Mouse (Mus musculus): Measurements from ENCODE around the gene Kif13a. TPM values are rescaled to one million over a fixed set of nuclear protein-coding genes. Genes with fewer than 3 reads are reported as not detected.

The Kif13a gene
- polyA plus RNA-seq, 1 experiment = 38.5 TPM

DNA sequence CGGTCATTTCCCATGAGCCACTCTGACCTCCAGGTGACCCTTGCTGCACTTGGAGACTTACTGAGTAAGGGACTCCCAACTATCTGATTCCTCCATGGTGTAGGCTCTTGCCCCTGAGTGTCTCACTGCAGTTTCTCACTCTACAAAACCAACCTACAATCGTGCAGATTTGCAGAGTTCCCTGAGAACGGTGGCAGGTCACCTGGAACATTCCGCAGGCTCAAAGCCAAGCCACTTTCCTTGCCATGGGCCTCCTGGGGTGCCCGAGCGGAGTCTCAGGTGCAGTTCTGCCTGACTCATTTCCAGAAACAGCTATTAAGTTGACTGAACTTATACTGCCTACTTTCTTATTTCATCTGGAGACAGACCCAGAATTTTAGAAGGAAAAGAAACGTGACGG lies 141.2 kb downstream of the Kif13a start:
- Histone ChIP-seq H3K27ac (ENCODE audit: insufficient read depth, low read length) (no peak overlapping the region), H3K4me1 (ENCODE audit: control insufficient read depth, insufficient read depth, low read length) (peaks cover 3% of the 10 kb centered on the region; the same call in 1 of the 2 replicates), H3K27me3 (ENCODE audit: control insufficient read depth, insufficient read depth, low read length) (no peaks in the 10 kb centered on the region), H3K4me3 (replicated peaks; ENCODE audit: insufficient read depth, low read depth, low read length) (no peak overlapping the region)
- peak; percentile 32 to 40 for DNase-seq
- WGBS = 32% methylated on average over 8 of the region's 8 CpGs
- TF ChIP-seq POLR2A (IDR thresholded peaks at IDR 0.05; ENCODE audit: borderline replicate concordance, insufficient read depth, low read length) (no peak), CTCF (IDR thresholded peaks at IDR 0.05; ENCODE audit: borderline replicate concordance, insufficient read depth, low read depth, low read length) (no peak)

DNA sequence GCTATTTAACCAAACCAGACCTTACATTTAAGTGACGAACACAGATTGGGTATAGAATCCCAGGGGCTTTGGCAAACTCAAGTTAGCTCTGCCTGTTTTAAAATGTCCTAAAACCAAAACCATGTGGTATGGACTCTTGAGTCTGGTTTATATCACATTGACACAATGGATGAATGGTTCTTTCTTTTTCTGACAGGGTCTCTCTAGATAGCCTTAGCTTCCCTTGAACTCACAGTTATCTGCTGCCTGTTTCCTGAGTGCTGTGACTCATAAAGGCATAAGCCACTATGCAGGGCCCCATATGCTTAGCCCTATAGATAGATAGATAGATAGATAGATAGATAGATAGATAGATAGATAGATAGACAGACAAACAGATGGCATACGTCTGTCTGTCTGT lies 142.8 kb downstream of the Kif13a start:
- DNase-seq = no peak
- Histone ChIP-seq H3K4me1 (ENCODE audit: control insufficient read depth, insufficient read depth, low read length) (peaks cover 3% of the 10 kb centered on the region; the same call in 1 of the 2 replicates), H3K27me3 (ENCODE audit: control insufficient read depth, insufficient read depth, low read length) (no peaks in the 10 kb centered on the region), H3K27ac (ENCODE audit: insufficient read depth, low read length) (no peak overlapping the region), H3K4me3 (replicated peaks; ENCODE audit: insufficient read depth, low read depth, low read length) (no peak overlapping the region)
- WGBS = 93% methylated on average over 2 of the region's 2 CpGs
- TF ChIP-seq CTCF (IDR thresholded peaks at IDR 0.05; ENCODE audit: borderline replicate concordance, insufficient read depth, low read depth, low read length) (no peak), POLR2A (IDR thresholded peaks at IDR 0.05; ENCODE audit: borderline replicate concordance, insufficient read depth, low read length) (no peak)

DNA sequence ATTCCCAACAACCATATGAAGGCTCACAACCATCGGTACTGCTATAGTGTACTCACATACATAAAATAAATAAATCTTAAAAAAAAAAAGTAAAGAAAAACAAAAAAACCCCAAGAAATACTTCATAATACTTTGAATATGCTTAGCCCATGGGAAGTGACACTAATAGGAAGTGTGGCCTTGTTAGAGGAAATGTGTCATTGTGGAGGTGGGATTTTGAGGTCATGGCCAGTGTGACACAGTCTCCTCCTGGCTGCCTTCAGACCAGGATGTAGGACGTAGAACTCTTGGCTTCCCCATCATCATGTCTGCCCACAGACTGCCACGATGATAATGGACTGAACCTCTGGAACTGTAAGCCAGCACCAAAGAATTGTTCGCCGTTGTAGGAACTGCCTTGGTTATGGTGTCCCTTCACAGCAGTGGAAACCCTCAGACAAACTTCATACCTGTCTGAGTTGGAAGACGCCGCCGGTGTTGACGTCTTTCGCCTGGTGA lies 143.6 kb downstream of the Kif13a start:
- H3K4me1 ChIP-seq (ENCODE audit: control insufficient read depth, insufficient read depth, low read length) = peaks cover 3% of the 10 kb centered on the region; the same call in 1 of the 2 replicates
- no peaks in the 10 kb centered on the region for H3K27me3 ChIP-seq (ENCODE audit: control insufficient read depth, insufficient read depth, low read length)
- DNase-seq = no peak
- no peak for TF ChIP-seq POLR2A (IDR thresholded peaks at IDR 0.05; ENCODE audit: borderline replicate concordance, insufficient read depth, low read length)
- TF ChIP-seq CTCF (IDR thresholded peaks at IDR 0.05; ENCODE audit: borderline replicate concordance, insufficient read depth, low read depth, low read length) = no peak
- WGBS = 96% methylated on average over 10 of the region's 10 CpGs
- H3K4me3 ChIP-seq (replicated peaks; ENCODE audit: insufficient read depth, low read depth, low read length) = no peak overlapping the region
- H3K27ac ChIP-seq (ENCODE audit: insufficient read depth, low read length) = no peak overlapping the region

DNA sequence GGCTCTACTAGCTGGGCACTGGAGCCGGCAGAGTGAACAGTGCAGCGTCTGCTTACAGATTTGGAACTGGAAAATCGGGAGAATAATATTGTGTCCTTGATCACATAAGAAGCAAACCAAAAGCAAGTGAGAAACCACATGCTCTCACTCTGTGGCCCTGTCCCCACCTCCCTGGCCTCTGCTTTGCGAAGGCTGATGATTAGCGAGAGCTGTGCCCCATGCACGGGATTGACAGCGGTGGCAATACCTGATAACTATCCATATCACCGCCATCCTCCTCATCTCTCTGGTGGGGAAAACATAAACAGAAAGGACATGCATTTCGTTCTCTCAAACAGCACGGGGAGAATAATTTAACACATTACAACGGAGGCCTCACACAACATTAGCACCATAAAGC lies 149.3 kb downstream of the Kif13a start:
- no peak for TF ChIP-seq POLR2A (IDR thresholded peaks at IDR 0.05; ENCODE audit: borderline replicate concordance, insufficient read depth, low read length)
- H3K4me1 ChIP-seq (ENCODE audit: control insufficient read depth, insufficient read depth, low read length) = no peaks in the 10 kb centered on the region; the same call in 1 of the 2 replicates
- no peaks in the 10 kb centered on the region for H3K27me3 ChIP-seq (ENCODE audit: control insufficient read depth, insufficient read depth, low read length)
- DNase-seq = no peak
- no peak overlapping the region for H3K4me3 ChIP-seq (replicated peaks; ENCODE audit: insufficient read depth, low read depth, low read length)
- 93% methylated on average over 11 of the region's 11 CpGs for WGBS
- H3K27ac ChIP-seq (ENCODE audit: insufficient read depth, low read length) = no peak overlapping the region

DNA sequence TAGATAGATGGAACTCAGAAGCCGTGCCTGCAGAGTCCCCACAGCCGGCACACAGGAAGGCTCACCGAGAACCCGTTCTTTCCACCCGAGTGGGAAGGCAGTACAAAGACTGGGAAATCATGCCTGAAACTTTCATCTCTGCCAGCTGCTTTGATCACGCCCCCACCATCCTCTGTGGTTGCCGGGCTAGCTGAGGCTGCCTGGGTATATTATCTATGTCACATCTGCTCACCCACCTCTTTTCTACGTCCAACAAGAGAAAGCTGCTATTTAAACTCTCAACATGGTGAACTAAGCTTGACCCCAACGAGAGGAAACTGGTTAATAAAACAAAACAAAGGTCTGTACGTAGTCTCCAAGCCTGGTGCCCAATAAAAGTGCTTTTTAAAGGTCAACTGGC lies 149.8 kb downstream of the Kif13a start:
- Histone ChIP-seq H3K4me3 (replicated peaks; ENCODE audit: insufficient read depth, low read depth, low read length) (no peak overlapping the region), H3K27me3 (ENCODE audit: control insufficient read depth, insufficient read depth, low read length) (no peaks in the 10 kb centered on the region), H3K4me1 (ENCODE audit: control insufficient read depth, insufficient read depth, low read length) (no peaks in the 10 kb centered on the region; the same call in 1 of the 2 replicates), H3K27ac (ENCODE audit: insufficient read depth, low read length) (0 out of 2 replicates have a peak overlapping the region, but pooled peaks have one; percentile 30)
- TF ChIP-seq POLR2A (IDR thresholded peaks at IDR 0.05; ENCODE audit: borderline replicate concordance, insufficient read depth, low read length) (no peak), CTCF (IDR thresholded peaks at IDR 0.05; ENCODE audit: borderline replicate concordance, insufficient read depth, low read depth, low read length) (no peak)
- no peak for DNase-seq
- 64% methylated on average over 10 of the region's 10 CpGs for WGBS

DNA sequence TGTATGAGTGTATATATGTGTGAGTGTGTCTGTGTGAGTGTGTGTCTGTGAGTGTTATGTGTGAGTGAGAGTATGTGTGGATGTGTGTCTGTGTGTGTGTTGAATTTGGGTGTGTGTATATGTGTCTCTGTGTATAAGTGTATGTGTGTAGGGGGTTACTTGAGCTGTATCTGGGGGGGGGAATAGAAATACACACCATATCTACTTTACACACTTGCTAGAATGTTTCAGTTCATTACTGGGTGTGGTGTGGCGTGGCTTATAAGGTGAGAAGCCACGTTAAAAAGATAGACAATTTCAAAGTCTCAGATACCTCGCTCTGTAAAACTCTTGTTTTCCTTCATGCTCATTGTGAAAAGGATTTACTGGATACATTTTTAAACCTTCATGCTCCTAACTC lies 152.2 kb downstream of the Kif13a start:
- Histone ChIP-seq H3K27ac (ENCODE audit: insufficient read depth, low read length) (no peak overlapping the region), H3K4me1 (ENCODE audit: control insufficient read depth, insufficient read depth, low read length) (no peaks in the 10 kb centered on the region; the same call in 1 of the 2 replicates), H3K4me3 (replicated peaks; ENCODE audit: insufficient read depth, low read depth, low read length) (no peak overlapping the region), H3K27me3 (ENCODE audit: control insufficient read depth, insufficient read depth, low read length) (no peaks in the 10 kb centered on the region)
- 94% methylated on average over 3 of the region's 3 CpGs for WGBS
- TF ChIP-seq CTCF (IDR thresholded peaks at IDR 0.05; ENCODE audit: borderline replicate concordance, insufficient read depth, low read depth, low read length) (no peak), POLR2A (IDR thresholded peaks at IDR 0.05; ENCODE audit: borderline replicate concordance, insufficient read depth, low read length) (no peak)
- DNase-seq = no peak

DNA sequence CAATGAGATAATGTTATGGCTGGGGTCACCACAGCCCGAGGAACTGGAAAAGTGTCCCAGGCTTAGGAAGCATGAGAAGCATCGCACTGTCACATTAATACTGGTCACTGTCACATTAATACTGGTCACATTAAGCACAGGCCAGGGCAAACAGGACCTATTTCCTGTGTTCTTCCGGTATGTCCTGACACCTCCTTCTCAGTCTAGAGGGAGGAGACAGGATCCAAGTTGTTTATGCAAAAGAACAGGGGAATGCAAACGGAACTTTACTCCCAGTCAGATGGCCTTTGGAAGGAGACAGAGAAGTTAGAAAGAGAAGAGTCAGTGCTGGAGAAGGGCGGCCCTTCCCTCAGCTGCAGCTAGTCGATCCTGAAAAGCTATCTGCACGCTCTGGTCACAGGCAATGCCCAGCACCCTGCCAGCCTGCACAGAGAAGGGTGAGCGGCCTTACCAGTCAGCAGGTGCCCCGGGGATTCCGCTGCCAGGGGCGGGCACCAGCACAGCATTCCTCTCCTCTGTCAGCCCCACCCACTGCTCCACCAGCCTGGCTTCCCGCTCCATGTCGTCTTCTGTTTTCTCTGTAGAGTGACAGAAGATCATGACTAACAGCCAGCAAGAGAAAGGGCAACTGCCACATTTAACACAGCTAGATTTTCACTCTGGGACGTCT lies 152.9 kb downstream of the Kif13a start:
- Histone ChIP-seq H3K4me1 (ENCODE audit: control insufficient read depth, insufficient read depth, low read length) (no peaks in the 10 kb centered on the region; the same call in 1 of the 2 replicates), H3K4me3 (replicated peaks; ENCODE audit: insufficient read depth, low read depth, low read length) (no peak overlapping the region), H3K27ac (ENCODE audit: insufficient read depth, low read length) (no peak overlapping the region), H3K27me3 (ENCODE audit: control insufficient read depth, insufficient read depth, low read length) (no peaks in the 10 kb centered on the region)
- no peak for TF ChIP-seq CTCF (IDR thresholded peaks at IDR 0.05; ENCODE audit: borderline replicate concordance, insufficient read depth, low read depth, low read length)
- no peak for TF ChIP-seq POLR2A (IDR thresholded peaks at IDR 0.05; ENCODE audit: borderline replicate concordance, insufficient read depth, low read length)
- WGBS = 73% methylated on average over 14 of the region's 14 CpGs
- no peak for DNase-seq

DNA sequence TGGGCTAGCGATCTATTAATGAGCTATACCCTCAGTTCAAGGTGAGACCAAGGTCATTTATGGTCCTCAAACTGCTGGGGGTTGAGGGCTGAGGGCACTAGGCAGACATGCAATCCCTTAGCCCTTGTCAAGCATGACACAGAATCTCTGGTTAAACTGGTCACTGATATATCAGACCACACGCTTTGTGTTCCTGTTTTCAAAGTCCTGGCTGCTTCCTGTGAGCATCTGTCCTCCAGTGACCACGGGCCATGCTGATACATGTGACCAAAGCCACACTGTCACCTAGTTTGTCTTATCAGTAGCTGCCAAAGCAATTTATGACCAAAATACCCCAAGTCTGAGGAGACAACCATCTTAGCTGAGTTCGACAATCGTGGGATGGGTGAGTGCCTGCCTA lies 154.7 kb downstream of the Kif13a start:
- Histone ChIP-seq H3K4me3 (replicated peaks; ENCODE audit: insufficient read depth, low read depth, low read length) (no peak overlapping the region), H3K27ac (ENCODE audit: insufficient read depth, low read length) (no peak overlapping the region), H3K27me3 (ENCODE audit: control insufficient read depth, insufficient read depth, low read length) (no peaks in the 10 kb centered on the region), H3K4me1 (ENCODE audit: control insufficient read depth, insufficient read depth, low read length) (no peaks in the 10 kb centered on the region; the same call in 1 of the 2 replicates)
- no peak for DNase-seq
- TF ChIP-seq POLR2A (IDR thresholded peaks at IDR 0.05; ENCODE audit: borderline replicate concordance, insufficient read depth, low read length) (no peak), CTCF (IDR thresholded peaks at IDR 0.05; ENCODE audit: borderline replicate concordance, insufficient read depth, low read depth, low read length) (no peak)
- 95% methylated on average over 5 of the region's 5 CpGs for WGBS

All from cerebellum, adult 2 months (tissue).